Mouse (Mus musculus) midbrain, postnatal 0 days (tissue): ENCODE results near the gene Thbs2. TPM values are rescaled to one million over a fixed set of nuclear protein-coding genes. Genes with fewer than 3 reads are reported as not detected.

Source experiments
- ATAC-seq: fragments of 200-750 bp; cut with Nextera tagmentation; 2 replicates; pipeline ENCODE4 v1.8.0; 2017; ENCODE audit warnings: moderate number of reproducible peaks, mild to moderate bottlenecking, moderate TSS enrichment, moderate library complexity; ENCODE audit not compliant: low FRiP score
- DNase-seq: peaks from one replicate; pipeline ENCODE4 v3.0.0-alpha.2; 2015; ENCODE audit warnings: low spot score
- H3K27ac ChIP-seq: fragments of 300-500 bp; sonication (generic); 2 replicates; pipeline ENCODE4 v1.5.1; 2014; ENCODE audit warnings: low read depth, mild to moderate bottlenecking, low read length, mixed read lengths
- H3K27me3 ChIP-seq: fragments of 300-500 bp; sonication (generic); 2 replicates; pipeline ENCODE4 v1.6.1; 2014; ENCODE audit warnings: low read length, control low read depth, mixed read lengths; ENCODE audit not compliant: insufficient read depth
- H3K36me3 ChIP-seq: fragments of 300-500 bp; sonication (generic); 2 replicates; pipeline ENCODE4 v1.6.1; 2014; ENCODE audit warnings: low read length, control low read depth, mixed read lengths; ENCODE audit not compliant: insufficient read depth
- H3K4me1 ChIP-seq: fragments of 300-500 bp; sonication (generic); 2 replicates; pipeline ENCODE4 v1.6.1; 2014; ENCODE audit warnings: mild to moderate bottlenecking, control low read depth, antibody characterized with exemption, low read length, mixed read lengths; ENCODE audit not compliant: insufficient read depth
- H3K4me2 ChIP-seq: fragments of 300-500 bp; sonication (generic); 2 replicates; pipeline ENCODE4 v1.6.1; 2014; ENCODE audit warnings: low read depth, mild to moderate bottlenecking, low read length, mixed read lengths; ENCODE audit not compliant: poor library complexity, severe bottlenecking
- H3K4me3 ChIP-seq: fragments of 300-500 bp; sonication (generic); 2 replicates; pipeline ENCODE4 v1.5.1; 2014; ENCODE audit warnings: low read depth, mild to moderate bottlenecking, low read length, moderate library complexity
- H3K9ac ChIP-seq: fragments of 300-500 bp; sonication (generic); replicated peaks from 2 replicates; pipeline ENCODE4 v1.6.1; 2014; ENCODE audit warnings: mild to moderate bottlenecking, low read length, moderate library complexity, mixed read lengths; ENCODE audit not compliant: poor library complexity, severe bottlenecking
- H3K9me3 ChIP-seq: fragments of 300-500 bp; sonication (generic); 2 replicates; pipeline ENCODE4 v1.6.1; 2016; ENCODE audit warnings: low read length, control low read depth
- CTCF ChIP-seq: IDR thresholded peaks from 2 replicates; pipeline ENCODE4 v1.5.1; 2016; ENCODE audit warnings: antibody characterized with exemption, mild to moderate bottlenecking
- WGBS: fragments of 180-500 bp; shearing (Covaris S2); extraction: QIAGEN DNeasy Blood & Tissue Kit; methylation state at CpG from one replicate; pipeline ENCODE4 v1.1.7; 2014; 5-methylcytosine and 5-hydroxymethylcytosine counted together
- polyA plus RNA-seq: library from polyadenylated mRNA; unstranded; fragments of >200 nt; fragmentation: Nextera tagmentation; extraction: Ambion mirVana; gene quantifications from 2 replicates; pipeline ENCODE4 v1.2.1, GENCODE M21; 2015
- total RNA-seq: library from RNA; depleted of rRNA; stranded (reverse); fragments of >200 nt; gene quantifications from 2 replicates; pipeline ENCODE4 v1.2.3, GENCODE M21; 2014

The Thbs2 gene
- total and polyA plus RNA-seq, 2 experiments from 2014 or later, result 3.6 to 8.0 TPM

- H3K4me2 ChIP-seq, result no peak overlapping the region
- 59% methylated on average over 8 of the region's 8 CpGs for WGBS
- ATAC-seq (no peak), DNase-seq (no peak)
- no peak overlapping the region for H3K27ac ChIP-seq
- H3K36me3 ChIP-seq, result no peaks in the 10 kb centered on the region
- H3K4me3 ChIP-seq, result no peak overlapping the region
- no peaks in the 10 kb centered on the region for H3K9me3 ChIP-seq
- H3K9ac ChIP-seq, result no peak overlapping the region
- no peaks in the 10 kb centered on the region for H3K27me3 ChIP-seq
- no peaks in the 10 kb centered on the region for H3K4me1 ChIP-seq
- no peak for TF ChIP-seq CTCF
These were observed 20.7 kb upstream of the Thbs2 start for GRCm38 (mm10) chr17:14714782-14715181.

GRCm38 (mm10) chr17:14714374-14714773 lies 20.3 kb upstream of the Thbs2 start:
- H3K4me3 ChIP-seq, result no peak overlapping the region
- DNase-seq (no peak), ATAC-seq (no peak)
- H3K9me3 ChIP-seq, result no peaks in the 10 kb centered on the region
- no peaks in the 10 kb centered on the region for H3K27me3 ChIP-seq
- no peak overlapping the region for H3K9ac ChIP-seq
- H3K36me3 ChIP-seq, result no peaks in the 10 kb centered on the region
- 81% methylated on average over 3 of the region's 3 CpGs for WGBS
- H3K27ac ChIP-seq, result no peak overlapping the region
- TF ChIP-seq CTCF, result no peak
- no peak overlapping the region for H3K4me2 ChIP-seq
- no peaks in the 10 kb centered on the region for H3K4me1 ChIP-seq

GRCm38 (mm10) chr17:14711784-14712183 lies 17.7 kb upstream of the Thbs2 start:
- Histone ChIP-seq H3K4me2 (no peak overlapping the region), H3K4me1 (no peaks in the 10 kb centered on the region), H3K9me3 (no peaks in the 10 kb centered on the region), H3K9ac (no peak overlapping the region), H3K36me3 (no peaks in the 10 kb centered on the region), H3K4me3 (no peak overlapping the region), H3K27me3 (no peaks in the 10 kb centered on the region), H3K27ac (no peak overlapping the region)
- ATAC-seq (no peak), DNase-seq (no peak)
- no peak for TF ChIP-seq CTCF
- 91% methylated on average over 3 of the region's 3 CpGs for WGBS

- Histone ChIP-seq H3K9me3 (no peaks in the 10 kb centered on the region), H3K4me2 (no peak overlapping the region), H3K4me3 (no peak overlapping the region), H3K27ac (no peak overlapping the region), H3K27me3 (no peaks in the 10 kb centered on the region), H3K36me3 (no peaks in the 10 kb centered on the region), H3K4me1 (no peaks in the 10 kb centered on the region), H3K9ac (no peak overlapping the region)
- no peak for ATAC-seq
- no peak for TF ChIP-seq CTCF
- DNase-seq, result no peak
- WGBS, result 96% methylated on average over 3 of the region's 3 CpGs
These were observed 17.0 kb upstream of the Thbs2 start for GRCm38 (mm10) chr17:14711032-14711431.

- no peak for ATAC-seq
- TF ChIP-seq CTCF, result no peak
- H3K4me3 ChIP-seq, result no peak overlapping the region
These were observed 12.0 kb upstream of the Thbs2 start for GRCm38 (mm10) chr17:14706066-14706465.

GRCm38 (mm10) chr17:14705466-14705865 lies 11.4 kb upstream of the Thbs2 start:
- no peak for ATAC-seq
- no peaks in the 10 kb centered on the region for H3K9me3 ChIP-seq
- no peak for TF ChIP-seq CTCF
- no peaks in the 10 kb centered on the region for H3K27me3 ChIP-seq
- DNase-seq, result no peak
- H3K4me1 ChIP-seq, result no peaks in the 10 kb centered on the region
- no peak overlapping the region for H3K4me3 ChIP-seq
- H3K36me3 ChIP-seq, result no peaks in the 10 kb centered on the region
- H3K27ac ChIP-seq, result no peak overlapping the region
- 80% methylated on average over 2 of the region's 2 CpGs for WGBS
- no peak overlapping the region for H3K9ac ChIP-seq
- H3K4me2 ChIP-seq, result no peak overlapping the region

More at GRCm38 (mm10) chr17:14706066-14706465, 12.0 kb upstream of the Thbs2 start:
- no peak for DNase-seq
- WGBS, result 92% methylated on average over 4 of the region's 4 CpGs
- Histone ChIP-seq H3K4me2 (no peak overlapping the region), H3K9ac (no peak overlapping the region), H3K27ac (no peak overlapping the region), H3K27me3 (no peaks in the 10 kb centered on the region), H3K4me1 (no peaks in the 10 kb centered on the region), H3K36me3 (no peaks in the 10 kb centered on the region), H3K9me3 (no peaks in the 10 kb centered on the region)
